Mouse (Mus musculus) brown adipose tissue, adult 24 weeks (tissue): ENCODE measurements around the gene Bri3. TPM values are rescaled to one million over a fixed set of nuclear protein-coding genes. Genes with fewer than 3 reads are reported as not detected.

Source experiments
- H3K27ac ChIP-seq: fragments of 200-500 bp; replicated peaks from 2 replicates; pipeline ENCODE4 v1.5.1; 2012; ENCODE audit warnings: low read depth, mild to moderate bottlenecking, low read length
- H3K4me1 ChIP-seq: fragments of 200-500 bp; 2 replicates; pipeline ENCODE4 v1.6.1; 2012; ENCODE audit warnings: low read length, mixed read lengths; ENCODE audit not compliant: control insufficient read depth, insufficient read depth, insufficient read length
- H3K4me3 ChIP-seq: fragments of 200-500 bp; 2 replicates; pipeline ENCODE4 v1.5.1; 2012; ENCODE audit warnings: low read depth, mild to moderate bottlenecking, low read length, moderate library complexity; ENCODE audit not compliant: insufficient read depth
- polyA plus RNA-seq: library from polyadenylated mRNA; stranded (reverse); fragments of >200 nt; gene quantifications from 2 replicates; pipeline ENCODE4 v1.2.4, GENCODE M21; 2012; ENCODE audit not compliant: missing spikeins, insufficient read depth, insufficient read length

Bri3 gene
- polyA plus RNA-seq, 1 experiment, result 282 TPM

GRCm38 (mm10) chr5:144263496-144263895, 19.3 kb downstream of the Bri3 start:
- peaks cover 44% of the 10 kb centered on the region for H3K4me1 ChIP-seq
- no peak overlapping the region for H3K4me3 ChIP-seq
- no peak overlapping the region for H3K27ac ChIP-seq

- Histone ChIP-seq H3K4me1 (peaks cover 12% of the 10 kb centered on the region), H3K4me3 (no peak overlapping the region), H3K27ac (no peak overlapping the region)
These were observed 23.5 kb downstream of the Bri3 start for GRCm38 (mm10) chr5:144267535-144268241.

GRCm38 (mm10) chr5:144269926-144270325, 25.7 kb downstream of the Bri3 start:
- no peaks in the 10 kb centered on the region; the same call in 1 of the 2 replicates for H3K4me1 ChIP-seq
- H3K4me3 ChIP-seq, result no peak overlapping the region
- no peak overlapping the region for H3K27ac ChIP-seq

GRCm38 (mm10) chr5:144270420-144270819, 26.2 kb downstream of the Bri3 start:
- H3K4me3 ChIP-seq, result no peak overlapping the region
- H3K27ac ChIP-seq, result no peak overlapping the region
- H3K4me1 ChIP-seq, result no peaks in the 10 kb centered on the region

- Histone ChIP-seq H3K27ac (no peak overlapping the region), H3K4me3 (no peak overlapping the region), H3K4me1 (peaks cover 3% of the 10 kb centered on the region)
These were observed 26.9 kb downstream of the Bri3 start for GRCm38 (mm10) chr5:144271118-144271517.

- peaks cover 3% of the 10 kb centered on the region for H3K4me1 ChIP-seq
- H3K4me3 ChIP-seq, result no peak overlapping the region
- no peak overlapping the region for H3K27ac ChIP-seq
These were observed 27.5 kb downstream of the Bri3 start for GRCm38 (mm10) chr5:144271772-144272171.

- H3K27ac ChIP-seq, result no peak overlapping the region
- peaks cover 3% of the 10 kb centered on the region for H3K4me1 ChIP-seq
- no peak overlapping the region for H3K4me3 ChIP-seq
These were observed 30.7 kb downstream of the Bri3 start for GRCm38 (mm10) chr5:144274904-144275303.

GRCm38 (mm10) chr5:144276898-144277630, 32.8 kb downstream of the Bri3 start:
- Histone ChIP-seq H3K4me3 (no peak overlapping the region), H3K27ac (no peak overlapping the region), H3K4me1 (peaks cover 3% of the 10 kb centered on the region)

GRCm38 (mm10) chr5:144278374-144278960, 34.2 kb downstream of the Bri3 start:
- H3K27ac ChIP-seq, result no peak overlapping the region
- peaks cover 5% of the 10 kb centered on the region for H3K4me1 ChIP-seq
- no peak overlapping the region for H3K4me3 ChIP-seq

- Histone ChIP-seq H3K27ac (no peak overlapping the region), H3K4me1 (peaks cover 5% of the 10 kb centered on the region), H3K4me3 (no peak overlapping the region)
These were observed 34.9 kb downstream of the Bri3 start for GRCm38 (mm10) chr5:144279081-144279541.

- peaks cover 5% of the 10 kb centered on the region for H3K4me1 ChIP-seq
- no peak overlapping the region for H3K4me3 ChIP-seq
- H3K27ac ChIP-seq, result no peak overlapping the region
These were observed 35.7 kb downstream of the Bri3 start for GRCm38 (mm10) chr5:144279926-144280325.

- H3K4me1 ChIP-seq, result peaks cover 2% of the 10 kb centered on the region; the same call in 1 of the 2 replicates
- no peak overlapping the region for H3K4me3 ChIP-seq
- no peak overlapping the region for H3K27ac ChIP-seq
These were observed 38.4 kb downstream of the Bri3 start for GRCm38 (mm10) chr5:144282470-144283260.

GRCm38 (mm10) chr5:144283551-144284031, 39.4 kb downstream of the Bri3 start:
- Histone ChIP-seq H3K4me1 (peaks cover 3% of the 10 kb centered on the region), H3K4me3 (no peak overlapping the region), H3K27ac (no peak overlapping the region)

GRCm38 (mm10) chr5:144284599-144284998, 40.4 kb downstream of the Bri3 start:
- Histone ChIP-seq H3K27ac (no peak overlapping the region), H3K4me3 (no peak overlapping the region), H3K4me1 (peaks cover 3% of the 10 kb centered on the region)
